Mouse (Mus musculus) lung, embryonic 14.5 days (tissue): ENCODE measurements around the gene Isoc2b. TPM values are rescaled to one million over a fixed set of nuclear protein-coding genes. Genes with fewer than 3 reads are reported as not detected.
"Not testable (repeated sequence)": the region's sequence is repeated elsewhere in the genome, so short reads cannot be mapped to it uniquely, and the experiment has no call there.

Source experiments
- ATAC-seq: fragments of 200-750 bp; cut with Nextera tagmentation; 2 replicates; pipeline ENCODE4 v1.8.0; 2017; ENCODE audit warnings: mild to moderate bottlenecking, moderate TSS enrichment, moderate library complexity; ENCODE audit not compliant: insufficient read depth
- DNase-seq: peaks from one replicate; pipeline ENCODE4 v3.0.0-alpha.2; 2015
- H3K27ac ChIP-seq: fragments of 300-500 bp; sonication (generic); 2 replicates; pipeline ENCODE4 v1.5.1; 2014; ENCODE audit warnings: low read depth, mild to moderate bottlenecking, moderate library complexity
- H3K27me3 ChIP-seq: fragments of 300-500 bp; sonication (generic); 2 replicates; pipeline ENCODE4 v1.6.1; 2014; ENCODE audit warnings: low read length, control low read depth; ENCODE audit not compliant: insufficient read depth
- H3K36me3 ChIP-seq: fragments of 300-500 bp; sonication (generic); 2 replicates; pipeline ENCODE4 v1.6.1; 2014; ENCODE audit warnings: control low read depth; ENCODE audit not compliant: insufficient read depth
- H3K4me1 ChIP-seq: fragments of 300-500 bp; sonication (generic); 2 replicates; pipeline ENCODE4 v1.6.1; 2014; ENCODE audit warnings: antibody characterized with exemption, control low read depth; ENCODE audit not compliant: insufficient read depth
- H3K4me2 ChIP-seq: fragments of 300-500 bp; sonication (generic); 2 replicates; pipeline ENCODE4 v1.6.1; 2014; ENCODE audit warnings: mild to moderate bottlenecking
- H3K4me3 ChIP-seq: fragments of 300-500 bp; sonication (generic); 2 replicates; pipeline ENCODE4 v1.5.1; 2014; ENCODE audit warnings: low read depth, low read length
- H3K9ac ChIP-seq: fragments of 300-500 bp; sonication (generic); 2 replicates; pipeline ENCODE4 v1.6.1; 2014
- H3K9me3 ChIP-seq: fragments of 300-500 bp; sonication (generic); 2 replicates; pipeline ENCODE4 v1.6.1; 2016; ENCODE audit warnings: low read depth, low read length, control low read depth
- CTCF ChIP-seq: IDR thresholded peaks from 2 replicates; pipeline ENCODE4 v1.5.1; 2016; ENCODE audit warnings: antibody characterized with exemption, low read depth
- WGBS: fragments of 180-500 bp; shearing (Covaris S2); extraction: QIAGEN DNeasy Blood & Tissue Kit; methylation state at CpG from one replicate; pipeline ENCODE4 v1.1.7; 2014; 5-methylcytosine and 5-hydroxymethylcytosine counted together
- polyA plus RNA-seq: library from polyadenylated mRNA; unstranded; fragments of >200 nt; fragmentation: Nextera tagmentation; extraction: Ambion mirVana; gene quantifications from 2 replicates; pipeline ENCODE4 v1.2.1, GENCODE M21; 2014

Isoc2b gene
- polyA plus RNA-seq, 1 experiment from 2014 or later, result 5.8 TPM

- Histone ChIP-seq H3K9me3 (no peaks in the 10 kb centered on the region), H3K4me3 (peak overlapping the region; percentile 48), H3K27ac (peak overlapping the region; percentile 71; the same call in 1 of the 2 replicates), H3K9ac (peak overlapping the region; percentile 52; the same call in 1 of the 2 replicates), H3K4me2 (peak overlapping the region; percentile 72), H3K36me3 (no peaks in the 10 kb centered on the region), H3K27me3 (peaks cover 19% of the 10 kb centered on the region), H3K4me1 (no peaks in the 10 kb centered on the region)
- no peak; the same call in 1 of the 2 replicates for ATAC-seq
- 4% methylated on average over 34 of the region's 34 CpGs for WGBS
- DNase-seq, result peak; percentile 24
- no peak for TF ChIP-seq CTCF
These were observed 34.3 kb downstream of the Isoc2b start for GRCm38 (mm10) chr7:4835631-4836327.

- peaks cover 9% of the 10 kb centered on the region for H3K27me3 ChIP-seq
- no peak for TF ChIP-seq CTCF
- ATAC-seq (no peak), DNase-seq (peak; percentile 33)
- H3K9ac ChIP-seq, result no peak overlapping the region
- H3K4me3 ChIP-seq, result no peak overlapping the region
- H3K4me1 ChIP-seq, result no peaks in the 10 kb centered on the region
- no peak overlapping the region for H3K4me2 ChIP-seq
- H3K9me3 ChIP-seq, result no peaks in the 10 kb centered on the region
- 10% methylated on average over 12 of the region's 12 CpGs for WGBS
- H3K27ac ChIP-seq, result no peak overlapping the region
- H3K36me3 ChIP-seq, result no peaks in the 10 kb centered on the region
These were observed 39.6 kb downstream of the Isoc2b start for GRCm38 (mm10) chr7:4830476-4830875.

DNA sequence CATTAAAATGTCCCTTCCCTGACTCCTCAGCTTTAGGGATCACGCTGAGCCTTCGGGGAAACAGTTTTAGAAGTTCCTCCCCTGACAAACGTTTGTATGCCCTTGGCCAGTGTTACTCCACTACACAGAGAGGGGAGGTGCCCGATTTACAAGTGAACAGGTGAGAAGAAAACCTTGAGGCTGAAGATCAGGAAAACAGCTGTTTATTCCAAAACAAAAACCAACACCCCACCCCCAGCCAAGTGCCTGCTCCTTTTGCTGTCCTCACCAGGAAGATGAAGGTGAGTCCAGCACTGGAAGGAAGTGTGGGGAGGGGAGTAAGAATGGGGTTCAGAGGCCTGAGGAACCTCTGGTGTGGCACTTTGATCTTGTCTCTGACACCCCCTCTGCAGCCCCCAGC is 44.7 kb downstream of the Isoc2b start:
- 0 out of 2 replicates have a peak, but pooled peaks cover 4% of the 10 kb centered on the region for H3K27me3 ChIP-seq
- DNase-seq (no peak), ATAC-seq (no peak)
- H3K9me3 ChIP-seq, result no peaks in the 10 kb centered on the region
- no peak overlapping the region for H3K4me2 ChIP-seq
- H3K4me1 ChIP-seq, result no peaks in the 10 kb centered on the region
- 38% methylated on average over 4 of the region's 4 CpGs for WGBS
- no peak for TF ChIP-seq CTCF
- H3K9ac ChIP-seq, result no peak overlapping the region
- H3K36me3 ChIP-seq, result no peaks in the 10 kb centered on the region
- no peak overlapping the region for H3K4me3 ChIP-seq
- H3K27ac ChIP-seq, result no peak overlapping the region

DNA sequence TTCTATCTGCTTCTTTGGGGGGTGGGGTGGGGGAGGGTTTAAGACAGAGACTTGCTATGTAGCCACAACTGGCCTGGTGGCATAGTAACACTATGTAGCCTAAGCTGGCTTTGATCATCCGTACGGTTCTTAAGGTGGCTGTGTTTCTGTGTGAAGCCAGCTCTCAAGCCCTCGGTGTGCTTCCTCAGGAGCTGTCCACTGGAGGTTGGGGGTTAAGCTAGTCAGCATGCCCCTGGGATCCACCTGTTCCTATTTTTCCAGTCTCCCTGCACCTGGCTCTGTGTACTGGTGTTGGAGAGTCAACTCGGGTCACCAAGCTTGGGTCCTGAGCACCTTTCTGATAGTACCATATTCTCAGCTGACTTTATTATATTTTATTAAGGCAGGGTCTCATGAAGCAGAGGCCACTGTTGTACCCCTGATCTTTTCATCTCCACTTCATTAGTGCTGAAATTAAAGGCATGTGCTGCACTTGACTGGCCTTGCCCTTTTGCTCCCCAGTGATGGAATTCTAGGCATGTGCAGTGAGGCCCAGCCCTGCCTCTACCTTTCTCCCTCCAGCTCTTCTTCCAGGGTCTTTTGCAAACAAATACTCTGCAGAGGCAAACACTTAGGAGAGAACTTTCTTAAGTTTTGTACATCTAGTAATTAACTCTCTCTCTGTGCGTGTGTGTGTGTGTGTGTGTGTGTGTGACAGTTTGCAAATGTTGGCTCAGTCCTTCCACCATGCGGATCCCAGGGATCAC is 47.7 kb downstream of the Isoc2b start:
- Histone ChIP-seq H3K27ac (peak overlapping the region; percentile 67), H3K4me2 (no peak overlapping the region), H3K9ac (no peak overlapping the region), H3K27me3 (no peaks in the 10 kb centered on the region), H3K9me3 (no peaks in the 10 kb centered on the region), H3K4me3 (no peak overlapping the region), H3K4me1 (no peaks in the 10 kb centered on the region), H3K36me3 (no peaks in the 10 kb centered on the region)
- ATAC-seq (peak; percentile 38; the same call in 1 of the 2 replicates), DNase-seq (no peak)
- 38% methylated on average over 6 of the region's 6 CpGs for WGBS
- no peak for TF ChIP-seq CTCF

- no peak overlapping the region for H3K9ac ChIP-seq
- ATAC-seq, result no peak
- no peak for TF ChIP-seq CTCF
- 65% methylated on average over 4 of the region's 4 CpGs for WGBS
- H3K4me2 ChIP-seq, result no peak overlapping the region
- H3K4me3 ChIP-seq, result no peak overlapping the region
- H3K36me3 ChIP-seq, result no peaks in the 10 kb centered on the region
- H3K9me3 ChIP-seq, result no peaks in the 10 kb centered on the region
- DNase-seq, result no peak
- H3K4me1 ChIP-seq, result no peaks in the 10 kb centered on the region
- H3K27ac ChIP-seq, result peak overlapping the region; percentile 67
- H3K27me3 ChIP-seq, result no peaks in the 10 kb centered on the region
These were observed 48.4 kb downstream of the Isoc2b start for GRCm38 (mm10) chr7:4821690-4822089.

GRCm38 (mm10) chr7:4820925-4821324 is 49.1 kb downstream of the Isoc2b start:
- H3K9me3 ChIP-seq, H3K4me2 ChIP-seq, H3K27me3 ChIP-seq, H3K27ac ChIP-seq, DNase-seq, H3K4me1 ChIP-seq, H3K9ac ChIP-seq, ATAC-seq, H3K36me3 ChIP-seq, H3K4me3 ChIP-seq: not testable (repeated sequence)
- WGBS, result 90% methylated on average over 7 of the region's 7 CpGs

GRCm38 (mm10) chr7:4816559-4816958 is 53.5 kb downstream of the Isoc2b start:
- Histone ChIP-seq H3K4me1 (peaks cover 6% of the 10 kb centered on the region; the same call in 1 of the 2 replicates), H3K9ac (no peak overlapping the region), H3K27me3 (no peaks in the 10 kb centered on the region), H3K4me3 (no peak overlapping the region), H3K36me3 (no peaks in the 10 kb centered on the region), H3K4me2 (no peak overlapping the region), H3K9me3 (no peaks in the 10 kb centered on the region), H3K27ac (no peak overlapping the region)
- ATAC-seq (no peak), DNase-seq (no peak)
- no peak for TF ChIP-seq CTCF
